Mouse (Mus musculus): ENCODE measurements around the gene Casz1.

Gene Casz1

GRCm38 (mm10) chr4:148804137-148804779 is at the start of gene Casz1:
Casz1 (plus strand) TSS chr4:148804429.
- DNase-seq (ENCODE audit: inconsistent age in 2 of 2, low spot score in 1 of 2): peak; percentile 93 to 96

- no peak for DNase-seq (ENCODE audit: inconsistent age in 2 of 2, low spot score in 1 of 2)
Observed at GRCm38 (mm10) chr4:148758863-148759262, 45.4 kb upstream of the Casz1 start.

DNA sequence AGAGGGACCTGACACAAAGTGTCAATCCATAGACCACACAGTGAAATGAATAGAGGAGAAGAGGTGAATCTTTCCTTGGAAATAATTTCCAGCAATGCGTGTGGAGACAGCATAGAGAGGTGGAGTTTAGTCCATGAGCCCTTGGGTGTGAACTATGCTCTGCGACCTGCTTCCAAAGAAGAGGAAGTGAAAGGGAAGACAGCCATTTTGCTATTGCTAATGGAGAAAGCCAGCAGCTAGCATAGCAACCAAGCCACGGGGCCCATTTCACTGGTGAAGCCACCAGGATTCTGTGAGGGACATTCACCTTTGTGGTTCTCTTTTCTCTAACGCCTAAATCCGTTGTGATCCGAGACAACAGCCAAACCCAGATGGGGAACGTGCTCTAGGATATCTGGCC is 44.1 kb upstream of the Casz1 start:
- no peak for DNase-seq (ENCODE audit: inconsistent age in 2 of 2, low spot score in 1 of 2)

- DNase-seq (ENCODE audit: inconsistent age in 2 of 2, low spot score in 1 of 2): no peak
Observed at GRCm38 (mm10) chr4:148766021-148766775, 38.0 kb upstream of the Casz1 start.

GRCm38 (mm10) chr4:148767655-148768305 is 36.4 kb upstream of the Casz1 start:
- no peak for DNase-seq (ENCODE audit: inconsistent age in 2 of 2, low spot score in 1 of 2)

- no peak for DNase-seq (ENCODE audit: inconsistent age in 2 of 2, low spot score in 1 of 2)
Observed at GRCm38 (mm10) chr4:148768649-148769048, 35.6 kb upstream of the Casz1 start.

GRCm38 (mm10) chr4:148770582-148771408 is 33.4 kb upstream of the Casz1 start:
- no peak for DNase-seq (ENCODE audit: inconsistent age in 2 of 2, low spot score in 1 of 2)

GRCm38 (mm10) chr4:148771409-148771929 is 32.8 kb upstream of the Casz1 start:
- no peak for DNase-seq (ENCODE audit: inconsistent age in 2 of 2, low spot score in 1 of 2)

DNA sequence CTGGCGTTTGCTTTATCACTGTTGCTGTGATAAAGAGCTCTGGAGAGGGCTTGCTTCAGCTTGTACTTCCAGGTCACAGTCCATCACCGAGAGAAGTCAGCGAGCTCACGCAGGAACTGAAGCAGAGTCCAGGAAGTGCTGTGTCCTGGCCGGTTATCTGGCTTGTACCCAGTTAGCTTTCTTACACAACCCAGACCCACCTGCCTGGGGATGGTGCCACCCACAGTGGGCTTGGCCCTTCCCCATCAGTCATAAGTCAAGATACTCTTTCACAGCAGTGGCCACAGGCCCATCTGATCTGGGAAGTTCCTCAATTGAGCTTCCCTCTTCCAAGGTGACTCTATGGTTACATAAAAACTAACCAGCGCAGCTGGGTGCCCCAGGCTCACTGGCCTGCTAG is 31.6 kb upstream of the Casz1 start:
- no peak for DNase-seq (ENCODE audit: inconsistent age in 2 of 2, low spot score in 1 of 2)

GRCm38 (mm10) chr4:148774036-148774435 is 30.2 kb upstream of the Casz1 start:
- no peak for DNase-seq (ENCODE audit: inconsistent age in 2 of 2, low spot score in 1 of 2)

DNA sequence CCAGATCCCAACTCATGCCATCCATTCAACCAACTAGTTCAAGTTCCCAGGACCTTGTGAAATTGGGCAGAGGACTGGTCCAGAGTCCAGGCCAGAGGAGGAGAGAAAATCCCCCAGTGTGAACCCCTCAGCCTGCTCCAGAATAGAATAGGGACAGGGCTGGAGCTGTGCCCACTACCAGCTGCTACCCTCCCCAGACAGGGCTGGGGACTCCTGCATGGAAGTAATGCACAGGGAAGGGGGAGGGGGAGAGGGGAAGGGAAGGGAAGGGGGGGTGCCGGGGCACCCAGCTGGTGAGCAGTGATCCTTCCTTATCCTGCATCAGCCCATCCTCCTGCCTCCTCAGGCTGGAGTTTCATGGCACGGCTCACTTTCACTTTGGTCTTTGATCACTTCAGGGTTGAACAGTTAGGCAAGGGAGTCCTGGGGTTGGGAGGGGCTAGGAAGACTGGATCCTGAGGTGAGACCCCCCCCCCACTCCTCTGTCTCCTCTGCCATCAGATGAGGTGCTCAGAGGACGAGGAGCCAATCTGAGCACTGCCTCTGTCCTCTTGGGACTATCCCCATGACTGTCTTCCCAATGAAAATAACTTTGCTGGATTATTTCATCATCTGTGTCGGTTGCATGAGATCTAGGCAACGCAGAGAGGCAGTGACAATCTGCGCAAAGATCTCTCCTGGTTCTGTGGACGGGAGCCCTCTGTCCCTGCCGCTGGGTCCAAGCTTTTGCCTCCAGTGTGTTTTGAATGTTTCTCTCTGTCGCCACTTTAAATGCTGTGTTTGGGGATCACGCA is 28.6 kb upstream of the Casz1 start:
- no peak for DNase-seq (ENCODE audit: inconsistent age in 2 of 2, low spot score in 1 of 2)

DNA sequence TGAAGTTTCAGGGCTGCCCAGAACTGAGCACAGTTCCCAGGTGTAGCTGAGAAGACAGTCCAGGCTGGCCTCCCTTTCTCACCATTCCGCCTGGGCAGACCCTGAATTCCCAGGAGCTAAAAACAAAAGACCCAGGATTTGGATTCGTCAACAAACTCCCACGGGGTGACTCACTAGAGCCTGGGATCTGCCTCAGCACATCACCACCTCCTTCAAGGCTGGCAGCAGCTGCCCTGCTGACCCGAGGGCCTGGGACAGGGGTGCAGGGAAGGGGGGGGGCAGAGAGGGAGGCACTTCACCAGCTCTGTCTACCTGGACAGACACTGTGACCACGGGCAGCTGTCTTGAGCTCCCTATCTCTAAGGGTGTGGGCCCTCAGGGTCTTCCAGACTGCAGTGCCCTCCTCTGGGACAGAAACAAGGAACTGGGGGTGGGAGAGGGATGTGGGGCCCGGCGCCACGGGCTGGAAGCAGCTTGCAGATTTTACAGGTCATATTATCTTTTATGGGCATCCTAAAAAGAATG is 24.1 kb upstream of the Casz1 start:
- DNase-seq (ENCODE audit: inconsistent age in 2 of 2, low spot score in 1 of 2): peak in 1 of 2 experiments; percentile 43

GRCm38 (mm10) chr4:148781516-148781915 is 22.7 kb upstream of the Casz1 start:
- peak in 1 of 2 experiments; percentile 78 for DNase-seq (ENCODE audit: inconsistent age in 2 of 2, low spot score in 1 of 2)

- no peak for DNase-seq (ENCODE audit: inconsistent age in 2 of 2, low spot score in 1 of 2)
Observed at GRCm38 (mm10) chr4:148782880-148783279, 21.3 kb upstream of the Casz1 start.

- no peak for DNase-seq (ENCODE audit: inconsistent age in 2 of 2, low spot score in 1 of 2)
Observed at GRCm38 (mm10) chr4:148783760-148784159, 20.5 kb upstream of the Casz1 start.

- no peak for DNase-seq (ENCODE audit: inconsistent age in 2 of 2, low spot score in 1 of 2)
Observed at GRCm38 (mm10) chr4:148785053-148785567, 19.1 kb upstream of the Casz1 start.

DNA sequence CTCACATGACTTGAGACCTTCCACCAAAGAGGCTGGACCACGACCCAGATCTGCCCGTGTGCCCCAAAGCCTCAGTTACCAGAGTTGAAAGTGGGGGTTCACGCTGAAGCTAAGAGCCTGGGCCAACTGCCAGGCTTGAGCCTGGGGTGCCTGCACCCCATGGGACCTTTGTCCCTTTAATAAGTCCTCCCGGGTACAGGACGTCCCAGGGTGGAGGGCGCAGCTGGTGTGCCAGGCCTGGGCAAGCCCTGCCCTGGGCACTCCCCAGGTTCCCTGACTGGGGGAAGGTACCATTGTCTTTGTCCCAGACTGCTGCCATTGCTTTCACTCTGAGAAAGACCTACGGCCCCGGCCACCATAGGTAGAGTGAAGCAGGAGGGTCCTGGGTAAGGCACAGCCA is 18.2 kb upstream of the Casz1 start:
- DNase-seq (ENCODE audit: inconsistent age in 2 of 2, low spot score in 1 of 2): no peak

GRCm38 (mm10) chr4:148790940-148791339 is 13.3 kb upstream of the Casz1 start:
- DNase-seq (ENCODE audit: inconsistent age in 2 of 2, low spot score in 1 of 2): no peak

- no peak for DNase-seq (ENCODE audit: inconsistent age in 2 of 2, low spot score in 1 of 2)
Observed at GRCm38 (mm10) chr4:148795038-148795437, 9.2 kb upstream of the Casz1 start.
